Mouse (Mus musculus): ENCODE data around the gene Vmn2r90.
"Not testable (repeated sequence)": the region's sequence is repeated elsewhere in the genome, so short reads cannot be mapped to it uniquely, and the experiment has no call there.

- not testable (repeated sequence) for TF ChIP-seq CTCF (IDR thresholded peaks at IDR 0.05; ENCODE audit: borderline replicate concordance, insufficient read depth, low read depth, low read length); POLR2A (IDR thresholded peaks at IDR 0.05; ENCODE audit: borderline replicate concordance, insufficient read depth, low read length)
Observed at GRCm38 (mm10) chr17:17741516-17741915, 38.0 kb downstream of the Vmn2r90 start.
